Mouse (Mus musculus): ENCODE data around the gene Trim10. TPM values are rescaled to one million over a fixed set of nuclear protein-coding genes. Genes with fewer than 3 reads are reported as not detected.

Trim10 gene
- polyA plus RNA-seq, 1 experiment from 2014 or later, result 5.9 TPM

- Histone ChIP-seq H3K4me1 (ENCODE audit: control insufficient read depth, insufficient read depth, low read length) (no peaks in the 10 kb centered on the region; the same call in 1 of the 2 replicates), H3K4me2 (ENCODE audit: low read depth, low read length) (peak within 1 kb of the TSS; percentile 30; the same call in 1 of the 2 replicates), H3K9me3 (replicated peaks; ENCODE audit: control insufficient read depth, low read length) (no peaks in the 10 kb centered on the region), H3K9ac (replicated peaks; ENCODE audit: low read length) (no peak within 1 kb of the TSS; the same call in 1 of the 2 replicates), H3K27ac (replicated peaks; ENCODE audit: low read depth, low read length) (no peak within 1 kb of the TSS), H3K4me3 (ENCODE audit: low read depth, low read length) (no peak within 1 kb of the TSS), H3K36me3 (replicated peaks; ENCODE audit: control insufficient read depth, insufficient read depth, low read depth, low read length) (no peaks in the 10 kb centered on the region), H3K27me3 (ENCODE audit: control insufficient read depth, insufficient read depth, low read length) (peaks cover 9% of the 10 kb centered on the region)
- DNase-seq (ENCODE audit: low spot score) (peak; percentile 3), ATAC-seq (replicated peaks; ENCODE audit: insufficient number of reproducible peaks, low FRiP score, low TSS enrichment, low read depth) (no peak)
- WGBS, result 15% methylated on average over 29 of the region's 29 CpGs
Observed at GRCm38 (mm10) chr17:36866719-36867527, 2.5 kb upstream of the Trim10 start, which contains the start of gene Trim15. Gene Trim15 (minus strand): TSS chr17:36867210.

GRCm38 (mm10) chr17:36868836-36869235 lies 538 bp upstream of the Trim10 start:
- H3K9me3 ChIP-seq (replicated peaks; ENCODE audit: control insufficient read depth, low read length), result no peaks in the 10 kb centered on the region
- peaks cover 9% of the 10 kb centered on the region for H3K27me3 ChIP-seq (ENCODE audit: control insufficient read depth, insufficient read depth, low read length)
- H3K4me3 ChIP-seq (ENCODE audit: low read depth, low read length), result no peak overlapping the region
- ATAC-seq (replicated peaks; ENCODE audit: insufficient number of reproducible peaks, low FRiP score, low TSS enrichment, low read depth) (no peak), DNase-seq (ENCODE audit: low spot score) (no peak)
- WGBS, result 82% methylated on average over 2 of the region's 2 CpGs
- H3K27ac ChIP-seq (replicated peaks; ENCODE audit: low read depth, low read length), result no peak overlapping the region
- no peak overlapping the region for H3K9ac ChIP-seq (replicated peaks; ENCODE audit: low read length)
- H3K36me3 ChIP-seq (replicated peaks; ENCODE audit: control insufficient read depth, insufficient read depth, low read depth, low read length), result no peaks in the 10 kb centered on the region
- H3K4me2 ChIP-seq (ENCODE audit: low read depth, low read length), result no peak overlapping the region
- no peaks in the 10 kb centered on the region; the same call in 1 of the 2 replicates for H3K4me1 ChIP-seq (ENCODE audit: control insufficient read depth, insufficient read depth, low read length)

GRCm38 (mm10) chr17:36869955-36870810 lies 809 bp downstream of the Trim10 start:
- Histone ChIP-seq H3K4me1 (ENCODE audit: control insufficient read depth, insufficient read depth, low read length) (no peaks in the 10 kb centered on the region; the same call in 1 of the 2 replicates), H3K9me3 (replicated peaks; ENCODE audit: control insufficient read depth, low read length) (no peaks in the 10 kb centered on the region), H3K4me2 (ENCODE audit: low read depth, low read length) (no peak overlapping the region), H3K9ac (replicated peaks; ENCODE audit: low read length) (no peak overlapping the region), H3K4me3 (ENCODE audit: low read depth, low read length) (no peak overlapping the region), H3K36me3 (replicated peaks; ENCODE audit: control insufficient read depth, insufficient read depth, low read depth, low read length) (no peaks in the 10 kb centered on the region), H3K27me3 (ENCODE audit: control insufficient read depth, insufficient read depth, low read length) (peaks cover 9% of the 10 kb centered on the region), H3K27ac (replicated peaks; ENCODE audit: low read depth, low read length) (no peak overlapping the region)
- WGBS, result 77% methylated on average over 25 of the region's 25 CpGs
- ATAC-seq (replicated peaks; ENCODE audit: insufficient number of reproducible peaks, low FRiP score, low TSS enrichment, low read depth), result no peak
- DNase-seq (ENCODE audit: low spot score), result no peak

GRCm38 (mm10) chr17:36874636-36875035 lies 5.3 kb downstream of the Trim10 start:
- Histone ChIP-seq H3K36me3 (replicated peaks; ENCODE audit: control insufficient read depth, insufficient read depth, low read depth, low read length) (no peaks in the 10 kb centered on the region), H3K4me2 (ENCODE audit: low read depth, low read length) (no peak overlapping the region), H3K4me3 (ENCODE audit: low read depth, low read length) (no peak overlapping the region), H3K4me1 (ENCODE audit: control insufficient read depth, insufficient read depth, low read length) (no peaks in the 10 kb centered on the region), H3K9me3 (replicated peaks; ENCODE audit: control insufficient read depth, low read length) (no peaks in the 10 kb centered on the region), H3K27me3 (ENCODE audit: control insufficient read depth, insufficient read depth, low read length) (no peaks in the 10 kb centered on the region), H3K27ac (replicated peaks; ENCODE audit: low read depth, low read length) (no peak overlapping the region), H3K9ac (replicated peaks; ENCODE audit: low read length) (no peak overlapping the region)
- ATAC-seq (replicated peaks; ENCODE audit: insufficient number of reproducible peaks, low FRiP score, low TSS enrichment, low read depth) (no peak), DNase-seq (ENCODE audit: low spot score) (no peak)
- WGBS, result 62% methylated on average over 4 of the region's 4 CpGs

GRCm38 (mm10) chr17:36883350-36883749 lies 14.0 kb downstream of the Trim10 start:
- Histone ChIP-seq H3K4me1 (ENCODE audit: control insufficient read depth, insufficient read depth, low read length) (no peaks in the 10 kb centered on the region), H3K4me3 (ENCODE audit: low read depth, low read length) (no peak overlapping the region), H3K27me3 (ENCODE audit: control insufficient read depth, insufficient read depth, low read length) (no peaks in the 10 kb centered on the region), H3K36me3 (replicated peaks; ENCODE audit: control insufficient read depth, insufficient read depth, low read depth, low read length) (no peaks in the 10 kb centered on the region), H3K9ac (replicated peaks; ENCODE audit: low read length) (no peak overlapping the region), H3K4me2 (ENCODE audit: low read depth, low read length) (no peak overlapping the region), H3K9me3 (replicated peaks; ENCODE audit: control insufficient read depth, low read length) (no peaks in the 10 kb centered on the region), H3K27ac (replicated peaks; ENCODE audit: low read depth, low read length) (no peak overlapping the region)
- no peak for ATAC-seq (replicated peaks; ENCODE audit: insufficient number of reproducible peaks, low FRiP score, low TSS enrichment, low read depth)
- no peak for DNase-seq (ENCODE audit: low spot score)
- 81% methylated on average over 2 of the region's 2 CpGs for WGBS

- Histone ChIP-seq H3K4me2 (ENCODE audit: low read depth, low read length) (no peak overlapping the region), H3K4me3 (ENCODE audit: low read depth, low read length) (no peak overlapping the region), H3K9ac (replicated peaks; ENCODE audit: low read length) (no peak overlapping the region), H3K27me3 (ENCODE audit: control insufficient read depth, insufficient read depth, low read length) (no peaks in the 10 kb centered on the region), H3K36me3 (replicated peaks; ENCODE audit: control insufficient read depth, insufficient read depth, low read depth, low read length) (no peaks in the 10 kb centered on the region), H3K4me1 (ENCODE audit: control insufficient read depth, insufficient read depth, low read length) (no peaks in the 10 kb centered on the region), H3K9me3 (replicated peaks; ENCODE audit: control insufficient read depth, low read length) (no peaks in the 10 kb centered on the region), H3K27ac (replicated peaks; ENCODE audit: low read depth, low read length) (no peak overlapping the region)
- ATAC-seq (replicated peaks; ENCODE audit: insufficient number of reproducible peaks, low FRiP score, low TSS enrichment, low read depth), result no peak
- 92% methylated on average over 12 of the region's 12 CpGs for WGBS
- DNase-seq (ENCODE audit: low spot score), result no peak
Observed at GRCm38 (mm10) chr17:36885132-36885790, 15.9 kb downstream of the Trim10 start.

GRCm38 (mm10) chr17:36890073-36890903 lies 20.9 kb downstream of the Trim10 start, which contains the start of gene Trim40:
Gene Trim40 (minus strand): TSS chr17:36890123.
- Histone ChIP-seq H3K27ac (replicated peaks; ENCODE audit: low read depth, low read length) (no peak within 1 kb of the TSS), H3K4me2 (ENCODE audit: low read depth, low read length) (no peak within 1 kb of the TSS), H3K36me3 (replicated peaks; ENCODE audit: control insufficient read depth, insufficient read depth, low read depth, low read length) (no peaks in the 10 kb centered on the region), H3K27me3 (ENCODE audit: control insufficient read depth, insufficient read depth, low read length) (no peaks in the 10 kb centered on the region), H3K9ac (replicated peaks; ENCODE audit: low read length) (no peak within 1 kb of the TSS), H3K4me3 (ENCODE audit: low read depth, low read length) (no peak within 1 kb of the TSS), H3K4me1 (ENCODE audit: control insufficient read depth, insufficient read depth, low read length) (no peaks in the 10 kb centered on the region), H3K9me3 (replicated peaks; ENCODE audit: control insufficient read depth, low read length) (no peaks in the 10 kb centered on the region)
- DNase-seq (ENCODE audit: low spot score) (no peak), ATAC-seq (replicated peaks; ENCODE audit: insufficient number of reproducible peaks, low FRiP score, low TSS enrichment, low read depth) (no peak)
- 85% methylated on average over 5 of the region's 5 CpGs for WGBS

Data from embryonic facial prominence, embryonic 11.5 days (tissue).